Mouse (Mus musculus) lung, postnatal 14 days (tissue): ENCODE measurements at regions not wholly inside any gene's neighbourhood (a gene's known extent, or its start where the extent isn't known, plus 50 kb on each side); places are given as distances from the start of the nearest gene placed in this dataset.
A peak's percentile ranks its signal among the peaks of the same experiment; 100 is the strongest.

Experiments used
- DNase-seq: peaks from one replicate; pipeline ENCODE4 v3.0.0; 2021

DNA sequence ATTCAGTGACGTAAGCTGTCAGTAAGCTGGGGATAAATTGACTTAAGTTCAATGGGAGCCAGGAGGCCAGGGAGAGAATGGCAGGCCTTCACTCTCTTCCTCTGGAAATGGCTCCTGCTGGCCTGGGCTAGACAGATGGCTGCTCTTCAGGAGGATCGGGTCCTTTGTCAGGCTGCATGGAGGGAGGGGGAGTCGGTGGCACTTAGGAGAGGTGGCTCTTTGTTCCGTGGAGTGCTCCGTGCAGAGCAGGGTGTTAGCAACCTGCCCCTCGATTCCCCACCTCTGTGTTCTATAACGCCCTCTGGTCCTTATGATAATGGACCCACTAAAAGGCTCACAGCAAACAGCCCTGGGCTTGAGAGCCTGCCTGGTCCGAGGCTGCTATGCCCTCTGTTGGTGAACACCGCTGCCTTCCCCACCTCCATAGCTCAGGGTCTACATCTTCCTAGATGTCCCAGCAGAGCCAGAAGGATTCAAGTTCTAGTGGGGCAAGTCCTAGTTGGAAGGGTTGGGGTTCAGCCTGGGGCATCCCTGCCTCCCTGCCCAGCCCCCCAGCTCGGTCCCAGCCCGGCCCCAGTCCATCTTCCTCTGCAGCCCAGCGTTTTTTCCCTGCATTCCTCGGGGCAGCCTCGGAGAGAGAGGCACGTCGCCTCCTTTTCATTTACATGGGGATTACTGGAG lies 232.1 kb upstream of the 4930535I16Rik start:
- no peak for DNase-seq

DNA sequence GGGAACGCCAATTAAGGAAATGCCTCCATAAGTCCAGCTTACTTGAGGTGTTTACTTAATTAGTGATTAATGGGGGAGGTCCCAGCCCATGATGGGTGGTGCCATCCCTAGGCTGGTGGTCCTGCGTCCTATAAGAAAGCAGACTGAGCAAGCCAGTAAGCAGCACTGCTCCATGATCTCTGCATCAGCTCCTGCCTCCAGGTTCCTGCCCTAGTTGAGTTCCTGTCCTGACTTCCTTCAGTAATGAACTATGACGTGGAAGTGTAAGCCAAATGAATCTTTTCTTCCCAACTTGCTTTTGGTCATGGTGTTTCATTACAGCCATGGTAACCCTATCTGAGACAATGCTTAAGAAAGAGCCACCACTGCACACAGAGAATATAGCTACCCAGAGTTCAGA lies 231.2 kb upstream of the 4930535I16Rik start:
- DNase-seq = no peak

DNA sequence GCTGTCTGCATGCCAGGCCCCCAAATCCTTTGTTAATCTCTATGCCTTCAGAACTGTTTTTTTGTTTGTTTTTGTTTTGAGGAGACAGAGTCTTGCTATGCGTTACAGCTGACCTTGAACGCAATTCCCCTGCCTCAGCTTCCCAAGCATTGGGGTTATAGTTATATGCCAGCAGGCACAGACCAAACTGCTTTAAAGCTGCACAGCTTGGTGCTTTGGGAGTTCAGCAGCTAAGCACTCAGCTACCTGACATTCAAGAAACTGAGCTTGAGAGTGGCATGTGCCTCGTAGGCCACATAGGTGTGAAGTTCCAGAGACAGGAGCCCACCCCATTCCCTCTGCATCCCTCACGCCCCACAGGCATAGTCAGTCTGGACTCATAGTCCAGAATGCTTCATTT lies 229.5 kb upstream of the 4930535I16Rik start:
- DNase-seq = no peak

DNA sequence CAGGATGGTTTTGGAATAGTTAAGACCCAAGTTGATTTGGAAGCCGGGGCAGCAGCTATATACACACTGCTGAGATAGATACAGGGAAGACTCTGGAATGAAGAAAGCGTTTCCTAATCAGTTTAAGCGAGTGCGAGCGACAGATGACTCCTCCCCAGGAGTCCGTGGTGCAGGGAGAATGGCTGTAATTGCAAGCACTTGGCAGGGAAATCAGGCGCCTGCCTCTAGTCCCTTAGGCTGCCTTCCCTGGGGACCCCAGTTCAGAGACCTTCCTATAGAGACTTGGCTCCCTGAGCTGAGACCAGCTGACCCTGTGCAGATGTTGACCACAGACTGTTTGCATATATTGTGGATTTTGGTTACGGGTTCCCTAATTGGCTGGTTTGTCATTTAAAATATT lies 228.3 kb upstream of the 4930535I16Rik start:
- no peak for DNase-seq

DNA sequence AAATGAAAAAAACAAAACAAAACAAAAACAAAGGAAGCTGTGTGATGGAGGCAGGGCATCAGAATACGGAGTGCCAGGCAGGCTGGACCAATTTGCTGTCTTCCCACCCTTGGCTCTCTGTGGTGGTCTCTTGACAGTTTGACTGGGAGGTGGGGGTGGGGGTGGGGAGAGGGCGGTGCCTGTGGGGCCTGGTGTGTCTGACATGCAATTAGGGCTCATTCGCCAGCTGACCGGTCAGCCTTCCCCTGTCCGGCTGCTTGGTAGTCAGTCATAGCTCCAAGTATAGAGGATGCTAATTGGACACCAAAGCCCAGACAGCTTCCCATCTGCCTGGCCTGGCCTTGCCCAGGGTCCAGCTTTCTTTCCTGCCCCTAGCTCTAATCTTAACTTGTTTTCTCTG lies 225.8 kb upstream of the 4930535I16Rik start:
- no peak for DNase-seq

DNA sequence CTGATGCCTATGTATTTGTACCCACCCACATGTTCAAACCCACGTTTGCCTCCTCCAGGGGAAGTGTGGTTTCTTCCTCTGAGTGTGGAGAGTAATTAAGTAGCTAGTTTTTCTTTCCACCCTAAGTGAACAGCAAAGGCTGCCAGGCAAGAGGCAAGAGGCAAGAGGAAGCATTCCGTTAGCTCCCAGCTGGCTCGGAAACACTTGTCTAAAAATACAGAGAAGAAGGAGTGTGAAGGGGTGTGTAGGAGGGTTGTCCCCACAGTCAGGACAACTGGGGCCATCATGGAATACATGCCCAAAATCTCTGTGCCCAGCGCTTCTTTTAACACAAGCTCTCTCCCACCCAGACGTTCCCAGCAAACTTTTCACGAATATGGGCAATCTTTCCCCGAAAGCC lies 225.4 kb upstream of the 4930535I16Rik start:
- DNase-seq = no peak

DNA sequence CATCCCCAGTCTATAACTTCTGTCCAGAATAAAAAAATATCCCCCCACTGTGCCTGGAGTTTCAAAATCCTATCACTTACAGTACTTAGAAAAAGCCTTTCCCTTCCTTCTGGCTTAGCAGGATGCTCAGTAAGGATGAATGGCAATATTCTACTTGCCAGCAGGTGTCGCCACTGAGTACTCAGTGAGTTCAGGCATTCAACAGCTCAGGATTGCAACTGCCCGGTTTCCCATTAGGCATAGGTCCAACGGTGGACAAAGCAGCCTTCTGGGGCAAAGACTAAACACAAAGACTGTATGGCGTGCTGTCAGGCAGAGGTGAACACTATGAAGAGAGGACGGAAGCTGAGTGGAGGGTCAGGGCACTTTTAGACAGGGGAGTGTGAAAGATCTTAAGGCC lies 224.3 kb upstream of the 4930535I16Rik start:
- DNase-seq = peak; percentile 89

DNA sequence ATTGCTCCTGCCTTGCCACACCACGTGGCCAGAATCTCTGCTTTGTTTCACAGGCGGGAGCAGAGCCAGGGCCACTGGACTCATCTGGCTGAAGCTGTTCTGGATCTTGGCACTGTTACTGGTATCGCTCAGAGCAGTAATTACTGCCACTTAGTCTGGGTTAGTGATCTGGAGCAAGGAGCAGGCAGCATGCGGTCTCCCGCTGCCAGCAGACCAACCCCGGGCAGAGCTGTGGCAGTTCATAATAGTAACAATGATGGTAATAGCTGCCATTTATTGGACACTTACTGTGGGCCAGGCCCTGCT lies 217.3 kb upstream of the 4930535I16Rik start:
- no peak for DNase-seq

DNA sequence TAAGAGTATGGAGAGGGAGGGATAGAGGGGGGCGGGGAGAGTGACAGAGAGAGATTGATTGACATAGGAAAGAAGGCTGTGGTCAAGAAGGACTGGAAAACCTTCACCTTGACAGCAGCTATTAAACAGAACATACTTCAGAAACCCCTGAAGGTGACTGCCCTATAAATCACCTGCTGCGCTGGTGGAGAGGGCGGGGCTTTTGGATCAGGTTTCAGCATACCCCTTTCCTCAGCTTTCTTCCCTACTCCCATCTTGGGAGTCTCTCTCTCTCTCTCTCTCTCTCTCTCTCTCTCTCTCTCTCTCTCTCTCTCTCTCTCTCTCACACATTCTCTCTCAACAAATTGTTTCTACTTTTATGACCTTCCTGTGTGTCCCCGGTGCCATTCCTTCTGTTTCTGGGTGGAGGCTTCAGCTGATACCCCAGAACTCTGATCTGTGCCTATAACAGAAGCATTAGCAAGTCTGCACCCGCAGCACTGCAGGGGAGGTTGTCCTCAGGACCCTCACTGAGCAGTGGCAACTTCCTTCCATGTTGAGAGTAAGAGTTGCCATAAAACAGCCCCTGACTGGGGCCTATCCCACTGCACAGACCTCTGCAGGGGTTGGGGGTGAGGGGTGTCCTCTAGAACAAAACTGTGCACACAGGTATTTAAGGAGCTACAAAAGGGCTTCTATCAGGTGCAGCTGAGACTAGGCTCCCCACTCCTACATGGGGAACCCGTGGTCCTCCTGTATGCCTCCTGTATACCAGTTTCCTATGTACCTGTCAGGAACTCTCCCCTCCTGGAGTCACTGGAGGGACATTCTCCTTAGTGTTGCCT lies 216.7 kb upstream of the 4930535I16Rik start:
- no peak for DNase-seq

DNA sequence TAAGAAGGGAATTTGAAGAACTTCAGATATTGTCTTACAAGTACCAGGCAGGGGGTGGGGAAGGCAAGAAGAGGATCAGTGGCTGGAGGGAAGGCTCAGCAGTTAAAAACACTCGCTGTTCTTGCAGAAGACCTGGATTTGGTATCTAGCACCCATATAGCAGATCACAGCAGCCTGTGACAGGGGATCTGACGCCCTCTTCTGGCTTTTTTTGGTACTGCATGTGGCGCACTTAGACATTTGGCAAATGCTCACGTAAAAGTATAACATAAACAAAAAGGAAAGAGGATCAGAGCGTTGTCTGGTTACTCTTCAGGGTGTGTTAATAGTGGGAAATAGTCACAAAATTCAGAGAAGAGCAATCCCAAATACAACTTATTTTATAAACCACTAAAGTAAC lies 213.1 kb upstream of the 4930535I16Rik start:
- DNase-seq = no peak

DNA sequence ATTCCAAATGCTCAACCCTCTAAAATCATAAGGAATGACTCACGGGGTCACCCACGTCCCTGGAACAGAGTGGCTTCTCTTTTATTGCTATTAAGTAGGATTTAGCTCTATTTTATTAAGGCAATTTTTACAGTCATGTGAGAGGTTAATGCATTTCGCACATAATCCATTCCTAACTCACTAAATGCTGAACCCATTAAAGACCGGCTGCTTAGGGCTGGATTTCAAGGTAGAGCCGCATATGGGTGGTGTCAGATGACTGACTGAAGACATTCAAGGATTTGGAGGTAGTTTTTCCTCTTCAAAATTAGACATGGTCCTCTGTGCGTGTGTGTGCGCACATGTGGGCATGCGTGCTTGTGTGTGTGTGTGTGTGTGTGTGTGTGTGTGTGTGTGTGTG lies 208.4 kb upstream of the 4930535I16Rik start:
- DNase-seq = no peak

DNA sequence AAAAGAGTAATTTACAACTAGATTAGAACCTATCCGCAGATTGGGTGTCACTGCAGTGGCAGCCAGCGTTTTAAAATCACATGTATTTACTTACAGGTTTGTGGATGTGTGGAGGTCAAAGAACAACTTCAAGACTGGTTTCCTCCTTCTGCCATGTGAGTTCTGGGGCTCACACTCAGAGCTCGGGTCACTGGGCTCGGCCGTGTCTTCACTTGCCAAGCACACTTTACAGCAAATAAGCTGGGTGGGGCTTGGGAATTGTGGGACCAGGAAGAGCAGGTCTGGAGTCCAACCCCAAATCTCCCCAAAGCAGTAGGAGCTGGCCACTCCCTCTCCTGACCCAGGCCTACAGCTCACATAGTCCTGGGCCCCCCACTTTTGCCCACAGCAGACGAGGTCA lies 202.5 kb upstream of the 4930535I16Rik start:
- no peak for DNase-seq

DNA sequence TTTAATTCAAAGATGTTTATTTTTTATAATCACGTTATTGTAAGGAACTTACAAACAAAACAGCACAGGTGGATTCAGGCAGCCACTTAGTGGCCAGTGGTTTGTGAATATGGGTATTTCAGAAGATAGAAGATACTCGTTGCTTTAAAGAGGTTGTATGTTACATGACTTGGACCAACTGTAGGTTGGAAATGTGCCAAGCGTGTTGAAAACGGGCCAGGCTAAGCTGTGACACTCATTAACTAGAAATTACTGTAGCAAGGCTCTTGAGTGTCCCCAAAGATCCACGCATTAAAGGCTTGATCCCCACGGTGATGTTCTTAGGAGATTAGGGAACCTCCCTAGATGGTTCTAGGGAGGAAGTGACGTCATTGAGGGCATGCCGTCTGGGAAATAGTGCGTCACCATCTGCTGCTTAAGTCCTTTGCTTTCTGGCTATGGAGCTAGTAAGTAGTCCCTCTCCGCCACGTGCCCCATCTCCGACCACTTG lies 196.1 kb upstream of the 4930535I16Rik start:
- DNase-seq = no peak

DNA sequence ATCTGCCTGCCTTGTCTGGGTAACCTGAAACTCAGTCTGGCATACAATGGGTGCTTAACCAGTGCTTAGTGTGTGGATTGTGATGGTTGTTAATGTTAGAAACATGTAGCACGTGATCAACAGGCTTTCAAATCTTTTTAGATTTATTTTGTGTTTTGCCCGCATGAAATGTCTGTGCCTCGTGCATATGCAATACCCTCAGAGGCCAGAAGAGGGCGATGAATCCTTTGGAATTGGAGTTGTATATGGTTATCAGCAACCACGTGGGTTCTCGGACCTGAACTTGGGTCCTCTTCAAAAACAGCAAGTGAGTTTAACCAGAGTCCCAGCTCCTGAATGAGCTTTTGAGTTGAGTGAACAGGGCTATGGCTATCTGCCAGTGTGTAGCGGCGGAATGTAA lies 192.9 kb upstream of the 4930535I16Rik start:
- no peak for DNase-seq

DNA sequence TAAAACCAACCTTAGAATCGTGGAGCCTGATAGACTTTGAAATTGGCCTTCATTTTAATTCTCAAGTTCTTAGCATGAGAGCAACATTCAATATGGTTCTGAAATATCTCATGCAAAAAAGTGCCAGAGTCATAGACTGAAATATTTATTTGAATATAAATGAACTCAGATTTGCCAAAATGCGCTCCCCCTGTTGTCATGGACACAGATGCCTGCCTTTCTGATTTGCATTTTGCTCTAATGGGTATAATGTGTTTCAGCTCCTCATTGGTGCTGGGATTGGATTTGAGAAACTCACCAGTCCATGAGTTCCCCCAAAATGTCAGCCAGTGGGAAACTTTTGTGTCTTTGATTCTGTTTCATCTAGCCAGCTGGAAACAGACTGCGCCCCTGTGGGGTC lies 191.5 kb upstream of the 4930535I16Rik start:
- DNase-seq = no peak

DNA sequence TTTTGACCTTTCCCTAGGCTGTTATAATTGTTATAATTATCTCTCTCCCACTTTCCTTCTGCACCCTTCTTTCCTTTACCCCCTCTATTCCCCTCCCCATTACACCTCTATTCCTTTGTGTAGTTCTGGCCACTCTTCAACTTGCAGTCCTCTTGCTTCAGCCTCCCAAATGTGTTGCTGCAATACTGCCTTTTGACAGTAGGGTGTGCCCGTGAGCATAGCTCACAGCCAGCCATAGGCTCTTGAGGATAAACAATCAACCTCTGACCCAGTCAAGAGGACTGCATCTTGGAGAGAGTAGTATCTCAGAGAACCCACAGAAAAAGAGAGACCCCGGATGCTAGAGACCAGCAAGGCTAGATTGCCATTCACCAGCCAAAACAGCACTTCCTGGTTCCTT lies 184.9 kb upstream of the 4930535I16Rik start:
- DNase-seq = peak; percentile 21

DNA sequence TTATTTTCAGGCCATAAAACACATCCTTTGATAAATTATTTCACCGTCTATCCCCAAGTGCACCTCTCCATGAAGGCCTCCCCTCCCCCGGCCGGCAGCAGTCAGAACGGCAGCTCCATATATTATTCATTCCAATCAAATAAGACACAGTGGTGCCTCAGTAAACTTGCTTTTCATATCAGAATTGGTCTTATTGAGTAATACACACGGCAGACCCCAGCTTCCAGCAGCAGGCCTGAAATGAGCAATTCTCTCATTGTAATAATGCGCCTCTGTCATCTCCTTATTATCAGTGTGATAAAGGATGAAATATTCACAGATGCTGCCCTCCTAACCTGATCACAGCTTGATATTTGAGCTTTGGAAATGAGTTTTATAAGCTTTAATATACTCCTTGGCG lies 169.0 kb upstream of the 4930535I16Rik start:
- DNase-seq = no peak

DNA sequence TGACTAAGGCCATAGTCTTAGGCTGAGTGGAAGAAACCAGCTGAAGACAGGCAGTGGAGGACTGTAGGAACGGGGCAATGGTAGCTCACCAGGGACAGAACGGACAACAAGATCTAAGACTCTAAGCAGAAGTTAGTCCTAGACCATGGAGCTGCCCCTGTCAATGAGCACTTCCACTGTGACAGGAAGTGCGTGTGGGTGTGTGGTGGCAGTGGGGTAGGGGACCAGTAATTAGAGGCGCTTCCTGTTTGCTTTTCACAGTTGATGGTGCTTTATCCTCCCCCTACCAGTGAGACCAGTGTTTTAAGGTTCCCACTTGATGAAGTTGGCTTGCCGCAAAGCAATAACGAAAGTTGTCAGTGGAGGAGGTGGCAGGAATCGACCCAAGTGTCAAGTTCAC lies 168.4 kb upstream of the 4930535I16Rik start:
- DNase-seq = no peak

DNA sequence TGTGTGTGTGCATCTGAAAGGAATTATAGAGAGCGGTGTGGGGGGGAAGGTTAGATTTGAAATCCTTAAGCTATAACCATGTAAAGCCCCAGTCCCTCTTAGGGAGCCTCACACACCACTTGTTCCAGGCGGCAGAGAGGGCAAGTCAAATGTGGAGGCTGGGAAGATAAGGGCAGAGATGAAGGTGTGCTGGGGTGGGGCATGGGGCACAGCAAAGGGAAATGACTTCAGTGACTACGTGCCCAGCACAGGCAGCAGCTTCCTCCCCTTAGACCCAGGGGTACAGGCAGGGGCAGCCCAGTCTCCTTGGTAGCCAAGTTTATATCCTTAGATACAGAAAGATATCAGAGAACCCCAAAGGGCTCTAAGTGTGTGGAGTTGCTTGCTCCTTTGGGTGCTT lies 161.8 kb upstream of the 4930535I16Rik start:
- no peak for DNase-seq

DNA sequence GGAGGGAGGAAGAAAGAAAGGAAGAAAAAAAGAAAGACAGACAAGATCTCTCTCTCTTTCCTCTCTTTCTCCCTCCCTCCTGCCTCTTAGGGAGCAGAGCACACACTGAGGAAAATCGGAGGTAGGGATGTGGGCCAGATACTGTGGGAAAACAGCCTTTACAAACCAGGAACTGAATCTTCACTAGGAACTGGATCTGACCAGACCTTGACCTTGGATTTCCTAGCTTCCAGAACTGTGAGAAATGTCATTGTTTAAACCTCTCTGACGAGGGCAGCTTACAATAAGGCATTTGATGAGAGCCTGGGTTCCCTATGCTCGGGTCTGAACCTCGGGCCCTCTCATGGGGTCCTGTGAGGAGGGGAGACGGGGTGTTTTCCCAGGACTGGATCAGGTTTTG lies 157.7 kb upstream of the 4930535I16Rik start:
- no peak for DNase-seq

DNA sequence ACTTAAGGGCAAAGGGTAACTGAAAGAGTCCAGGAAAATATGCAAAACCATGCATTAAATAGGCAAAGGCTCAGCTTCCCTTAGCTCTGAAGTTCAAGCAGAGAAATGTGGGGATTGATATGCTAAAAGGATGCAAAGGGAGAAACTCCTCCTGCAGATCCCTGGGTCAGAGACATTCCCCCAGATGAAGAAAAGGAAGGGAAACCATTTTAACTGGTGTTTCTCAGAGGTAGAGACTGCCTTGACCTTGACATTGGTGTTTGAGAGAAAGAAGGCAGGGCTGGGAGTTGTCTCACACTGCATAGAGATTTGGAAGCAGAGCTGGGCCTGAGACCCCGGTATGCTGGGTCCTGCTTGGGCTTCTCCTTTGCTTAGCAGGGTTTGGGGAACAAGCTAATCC lies 155.8 kb upstream of the 4930535I16Rik start:
- DNase-seq = no peak

DNA sequence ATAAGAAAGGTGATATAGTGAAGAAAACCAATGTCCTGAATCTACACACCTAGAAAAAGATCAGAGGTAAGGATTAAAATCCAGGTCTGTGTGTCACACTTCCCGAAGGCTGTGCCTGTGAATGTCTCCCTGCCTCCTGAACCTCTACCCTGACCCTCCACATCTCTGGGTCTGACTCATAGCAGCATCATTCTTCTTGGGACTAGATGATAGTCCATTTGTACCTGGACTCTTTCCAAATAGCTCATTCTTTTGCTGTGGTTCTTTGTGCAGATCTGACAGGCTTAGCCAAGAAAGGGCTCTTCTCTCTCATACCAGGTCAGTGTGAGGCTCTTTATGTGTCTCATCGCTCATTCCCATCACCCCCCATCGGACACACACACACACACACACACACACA lies 146.8 kb upstream of the 4930535I16Rik start:
- no peak for DNase-seq

DNA sequence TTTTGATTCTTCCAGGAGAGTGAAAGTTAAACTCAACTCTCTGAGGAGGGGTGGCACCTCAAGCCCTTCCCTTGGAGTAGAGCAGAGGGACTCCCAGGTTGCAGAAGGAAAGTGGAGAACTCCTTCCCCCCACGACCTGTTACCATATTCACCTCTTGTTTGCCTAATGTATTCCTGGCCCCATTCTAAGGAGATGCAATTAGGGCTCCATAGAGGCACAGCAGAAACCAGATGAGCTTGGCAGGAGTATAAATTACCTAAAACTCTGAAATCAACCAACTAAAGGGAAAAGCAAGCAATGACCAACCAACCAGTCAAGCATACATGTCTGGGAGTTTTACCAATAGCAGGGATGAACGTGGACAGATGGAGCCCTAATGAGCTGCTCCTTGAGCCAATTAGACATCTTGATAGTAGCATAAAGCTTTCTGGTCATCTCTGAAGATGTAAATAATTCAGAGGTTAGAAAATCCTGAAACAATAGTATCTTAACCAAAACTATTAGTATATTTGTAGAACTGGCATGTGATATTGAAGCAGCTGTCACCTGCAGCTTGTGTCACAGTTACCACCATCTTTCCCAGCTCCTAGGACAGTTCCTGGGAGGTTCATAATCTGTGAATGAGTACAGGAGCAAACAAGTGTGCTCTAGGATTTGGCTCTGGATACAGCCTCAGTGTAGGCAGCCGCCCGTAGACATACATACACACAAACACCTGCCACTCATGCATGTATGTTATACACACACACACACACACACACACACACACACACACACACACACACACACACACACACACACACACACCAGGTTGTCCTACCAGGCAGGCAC lies 145.7 kb upstream of the 4930535I16Rik start:
- DNase-seq = no peak

DNA sequence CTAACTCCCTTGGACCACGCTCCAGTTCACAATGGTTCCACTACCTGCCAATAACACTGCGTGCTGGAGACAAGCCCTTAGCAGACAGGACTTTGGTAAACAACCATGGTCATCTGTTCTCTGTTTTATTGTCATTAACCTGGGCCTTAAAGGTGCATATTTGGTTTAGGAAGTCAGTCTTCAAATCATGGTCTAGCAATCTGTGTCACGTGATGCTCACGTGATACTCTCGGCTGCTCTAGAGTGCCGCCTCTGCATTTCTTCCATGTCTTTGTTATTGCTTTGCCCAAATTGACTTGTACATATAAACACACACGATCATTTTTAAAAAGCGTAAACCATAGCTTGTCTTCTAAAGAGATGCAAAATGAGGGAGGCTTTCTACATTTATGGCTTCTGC lies 139.8 kb upstream of the 4930535I16Rik start:
- no peak for DNase-seq
